Comparison of ENCODE assay signal across 8 mouse cellular contexts in genomic region chr16:87840949-87841546, GRCm38 (mm10).
A peak's percentile ranks its signal among the peaks of the same experiment; 100 is the strongest.
DNase-seq lines count a peak whose midpoint lies in the region; ATAC-seq and TF ChIP-seq lines count a peak whose summit lies in the region.

No protein-coding gene starts in this region.

- no peak overlapping the region for H3K4me3 ChIP-seq in cortical plate, adult 2 months (ENCODE audit: insufficient read depth, low read length)
- no peak overlapping the region for H3K4me3 ChIP-seq in kidney, embryonic 15.5 days (replicated peaks)
- H3K4me3 ChIP-seq in limb, embryonic 14.5 days (replicated peaks; ENCODE audit: low read length) = no peak overlapping the region
- H3K4me3 ChIP-seq in neural tube, embryonic 12.5 days = no peak overlapping the region

- no peaks in the 10 kb centered on the region; the same call in 1 of the 2 replicates for H3K4me1 ChIP-seq in cortical plate, adult 2 months (ENCODE audit: control insufficient read depth, insufficient read depth, low read length)
- no peaks in the 10 kb centered on the region for H3K4me1 ChIP-seq in kidney, embryonic 15.5 days
- no peaks in the 10 kb centered on the region for H3K4me1 ChIP-seq in limb, embryonic 14.5 days (ENCODE audit: control insufficient read depth, insufficient read depth, low read length)
- no peaks in the 10 kb centered on the region for H3K4me1 ChIP-seq in neural tube, embryonic 12.5 days

- no peak for TF ChIP-seq POLR2A in cortical plate, adult 2 months (IDR thresholded peaks at IDR 0.05; ENCODE audit: extremely low read depth, insufficient read depth, low read length)
- TF ChIP-seq POLR2A in limb, embryonic 14.5 days (IDR thresholded peaks at IDR 0.05; ENCODE audit: borderline replicate concordance, extremely low read depth, insufficient read depth, insufficient read length) = no peak

- peak overlapping the region; percentile 22; the same call in 1 of the 2 replicates for H3K4me2 ChIP-seq in kidney, embryonic 15.5 days
- H3K4me2 ChIP-seq in limb, embryonic 14.5 days (replicated peaks; ENCODE audit: low read depth, low read length, severe bottlenecking) = peak overlapping the region; percentile 22; the same call in 1 of the 2 replicates
- peak overlapping the region; percentile 31 for H3K4me2 ChIP-seq in neural tube, embryonic 12.5 days (replicated peaks)

- H3K27ac ChIP-seq in cortical plate, adult 2 months (ENCODE audit: insufficient read depth, low read length) = no peak overlapping the region
- H3K27ac ChIP-seq in kidney, embryonic 15.5 days = no peak overlapping the region
- H3K27ac ChIP-seq in limb, embryonic 14.5 days (replicated peaks; ENCODE audit: low read depth, low read length) = no peak overlapping the region
- no peak overlapping the region for H3K27ac ChIP-seq in neural tube, embryonic 12.5 days

- peaks cover 10% of the 10 kb centered on the region; the same call in 1 of the 2 replicates for H3K27me3 ChIP-seq in kidney, embryonic 15.5 days
- H3K27me3 ChIP-seq in limb, embryonic 14.5 days (ENCODE audit: control insufficient read depth, insufficient read depth, low read length) = no peaks in the 10 kb centered on the region
- no peaks in the 10 kb centered on the region for H3K27me3 ChIP-seq in neural tube, embryonic 12.5 days (replicated peaks)

- peak; percentile 78 for TF ChIP-seq CTCF in cortical plate, adult 2 months (IDR thresholded peaks at IDR 0.05; ENCODE audit: extremely low read depth, insufficient read depth, low read length)

- H3K9me3 ChIP-seq in kidney, embryonic 15.5 days (replicated peaks) = no peaks in the 10 kb centered on the region
- no peaks in the 10 kb centered on the region for H3K9me3 ChIP-seq in limb, embryonic 14.5 days (ENCODE audit: control insufficient read depth, low read length)
- H3K9me3 ChIP-seq in neural tube, embryonic 12.5 days = no peaks in the 10 kb centered on the region

- peak; percentile 10 to 52 for DNase-seq in spleen, adult 18-20 months
- no peak for DNase-seq in spleen, adult 12 weeks (ENCODE audit: low spot score)
- DNase-seq in gastrocnemius, postnatal 4 days (ENCODE audit: low spot score in 2 of 2) = peak; percentile 34 to 67
- peak; percentile 89 for DNase-seq in limb, embryonic 14.5 days (ENCODE audit: low spot score)
- DNase-seq in testis, postnatal 10 days (ENCODE audit: low spot score) = peak; percentile 84

- 9% methylated on average over 16 of the region's 16 CpGs for WGBS in kidney, embryonic 15.5 days
- 10% methylated on average over 16 of the region's 16 CpGs for WGBS in limb, embryonic 14.5 days
- 18% methylated on average over 16 of the region's 16 CpGs for WGBS in neural tube, embryonic 12.5 days

- no peaks in the 10 kb centered on the region for H3K36me3 ChIP-seq in kidney, embryonic 15.5 days
- H3K36me3 ChIP-seq in limb, embryonic 14.5 days (ENCODE audit: control insufficient read depth, insufficient read depth, low read length) = no peaks in the 10 kb centered on the region
- no peaks in the 10 kb centered on the region for H3K36me3 ChIP-seq in neural tube, embryonic 12.5 days

- no peak overlapping the region for H3K9ac ChIP-seq in kidney, embryonic 15.5 days
- no peak overlapping the region for H3K9ac ChIP-seq in limb, embryonic 14.5 days (ENCODE audit: low read depth, low read length, severe bottlenecking)
- H3K9ac ChIP-seq in neural tube, embryonic 12.5 days = no peak overlapping the region

- peak; percentile 82 for ATAC-seq in kidney, embryonic 15.5 days (replicated peaks; ENCODE audit: low FRiP score)
- peak; percentile 82 for ATAC-seq in limb, embryonic 14.5 days (ENCODE audit: low FRiP score, low read depth)
- peak; percentile 75 for ATAC-seq in neural tube, embryonic 12.5 days (ENCODE audit: low FRiP score, low read depth)
